Mouse (Mus musculus) thymus, adult 2 months (tissue): Measurements from ENCODE around the gene Mmp28.

Source experiments
- CTCF ChIP-seq: fragments of 200-500 bp; IDR thresholded peaks from 2 replicates; pipeline ENCODE4 v1.5.1; 2012; ENCODE audit warnings: mild to moderate bottlenecking, control low read depth, low read length, moderate library complexity, borderline replicate concordance; ENCODE audit not compliant: control insufficient read depth, poor library complexity, insufficient read depth; ENCODE audit errors: extremely low read depth
- POLR2A ChIP-seq: fragments of 200-500 bp; IDR thresholded peaks from 2 replicates; pipeline ENCODE4 v1.6.1; 2012; ENCODE audit warnings: mild to moderate bottlenecking, low read length, control low read depth, moderate library complexity; ENCODE audit not compliant: control insufficient read depth, poor library complexity, insufficient read depth; ENCODE audit errors: extremely low read depth

DNA sequence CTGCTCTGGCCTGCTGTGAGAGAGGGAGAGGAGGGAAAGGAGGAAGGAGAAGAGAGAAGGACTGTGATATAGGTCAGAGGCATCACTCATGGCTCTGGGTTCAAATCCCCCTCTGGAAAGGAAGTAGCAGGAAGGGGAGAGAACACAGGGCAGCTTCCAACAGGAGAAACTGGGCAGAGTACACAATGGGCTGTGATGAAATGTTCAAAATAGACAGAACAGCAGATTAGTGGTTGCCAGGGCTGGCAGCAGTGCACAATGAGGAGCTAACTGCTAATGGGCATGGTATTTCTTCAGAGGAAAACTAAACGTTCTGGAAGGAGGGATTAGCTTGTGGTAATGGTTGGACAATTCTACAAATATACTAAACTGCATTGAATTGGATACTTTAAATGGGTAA, 12.3 kb downstream of the Mmp28 start:
- TF ChIP-seq CTCF: no peak
- TF ChIP-seq POLR2A: no peak
